ENCODE assay signal across 17 mouse cellular contexts in the genomic region with DNA sequence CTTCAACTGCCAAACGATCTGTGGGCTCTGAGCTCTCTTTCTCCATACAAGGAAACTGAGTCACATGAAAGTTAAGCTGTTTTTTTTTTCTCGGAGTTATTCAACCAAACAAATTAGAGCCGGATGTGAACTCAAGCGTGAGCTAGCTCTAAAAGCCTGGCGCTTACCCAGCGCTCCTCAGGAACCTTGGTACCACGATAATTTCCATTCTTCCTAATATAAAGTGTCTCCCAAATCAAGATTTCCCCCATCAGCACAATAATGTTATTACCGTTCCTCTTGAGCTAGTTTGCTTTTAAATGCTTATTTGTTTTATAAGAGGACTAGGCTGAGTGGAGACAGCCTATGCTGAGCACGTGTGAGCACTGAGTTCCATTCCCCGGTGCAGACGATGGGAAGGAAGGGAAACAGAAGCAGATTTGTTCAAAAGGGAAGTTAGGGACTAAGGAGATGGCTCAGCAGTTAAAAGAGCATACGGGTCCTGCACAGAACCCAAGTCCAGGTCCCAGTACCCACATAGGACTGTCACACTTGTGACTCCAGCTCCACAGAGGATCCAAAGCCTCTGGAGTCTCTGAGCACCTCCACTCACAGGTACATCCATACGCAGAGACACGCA. TPM values are rescaled to one million over a fixed set of nuclear protein-coding genes. Genes with fewer than 3 reads are reported as not detected.
DNase-seq lines count a peak whose midpoint lies in the region; ATAC-seq and TF ChIP-seq lines count a peak whose summit lies in the region.
"Had no signal": no experiment of that assay in that cellular context is flagged by ENCODE, and none has a peak within 500 bp of the region (broad histone marks: within the 10 kb centered on the region; RNA-seq: fewer than 3 reads in every experiment).

No protein-coding gene starts in this region.

- peaks cover 20% of the 10 kb centered on the region for H3K4me1 ChIP-seq in neural tube, embryonic 11.5 days (ENCODE audit: control insufficient read depth, insufficient read depth, low read length)
- H3K4me1 ChIP-seq in forebrain, embryonic 15.5 days: peaks cover 56% of the 10 kb centered on the region
- H3K4me1 ChIP-seq in olfactory bulb, adult 2 months (ENCODE audit: control insufficient read depth, insufficient read depth, low read length): peaks cover 26% of the 10 kb centered on the region

- TF ChIP-seq POLR2A in olfactory bulb, adult 2 months (IDR thresholded peaks at IDR 0.05; ENCODE audit: insufficient read depth, low read depth, low read length): no peak

- H3K9ac ChIP-seq in neural tube, embryonic 11.5 days (ENCODE audit: low read length): no peak overlapping the region
- H3K9ac ChIP-seq in forebrain, embryonic 15.5 days (replicated peaks): no peak overlapping the region
- H3K9ac ChIP-seq: heart, embryonic 13.5 days had no signal

- H3K9me3 ChIP-seq in neural tube, embryonic 11.5 days (ENCODE audit: control insufficient read depth, low read length): no peaks in the 10 kb centered on the region
- H3K9me3 ChIP-seq in forebrain, embryonic 15.5 days: no peaks in the 10 kb centered on the region
- H3K9me3 ChIP-seq: heart, embryonic 13.5 days had no signal

- H3K27me3 ChIP-seq in neural tube, embryonic 11.5 days (ENCODE audit: control insufficient read depth, insufficient read depth, low read length): no peaks in the 10 kb centered on the region
- H3K27me3 ChIP-seq in forebrain, embryonic 15.5 days: no peaks in the 10 kb centered on the region
- H3K27me3 ChIP-seq: heart, embryonic 13.5 days had no signal

- H3K27ac ChIP-seq in neural tube, embryonic 11.5 days (ENCODE audit: low read depth, low read length): no peak overlapping the region
- H3K27ac ChIP-seq in forebrain, embryonic 15.5 days (replicated peaks): peak overlapping the region; percentile 70
- H3K27ac ChIP-seq in olfactory bulb, adult 2 months (ENCODE audit: insufficient read depth, low read depth, low read length): peak overlapping the region; percentile 71
- H3K27ac ChIP-seq: heart, embryonic 13.5 days had no signal

- ATAC-seq in neural tube, embryonic 11.5 days (ENCODE audit: insufficient read depth, low FRiP score, low TSS enrichment): no peak
- ATAC-seq in forebrain, embryonic 15.5 days (replicated peaks): no peak
- ATAC-seq: CD4-positive, CD25-positive, alpha-beta regulatory T cell, adult 4 months had no signal

- H3K36me3 ChIP-seq in neural tube, embryonic 11.5 days (ENCODE audit: control insufficient read depth, insufficient read depth, low read length): no peaks in the 10 kb centered on the region
- H3K36me3 ChIP-seq in forebrain, embryonic 15.5 days: no peaks in the 10 kb centered on the region
- H3K36me3 ChIP-seq: heart, embryonic 13.5 days had no signal

- WGBS in neural tube, embryonic 11.5 days: 85% methylated on average over 14 of the region's 14 CpGs
- WGBS in forebrain, embryonic 15.5 days: 41% methylated on average over 14 of the region's 14 CpGs
- 29% methylated on average over 14 of the region's 14 CpGs for WGBS in olfactory bulb, adult 2 months

- peak; percentile 53 for DNase-seq in kidney, adult 11 months
- no peak for DNase-seq in kidney, postnatal 10 days
- DNase-seq in neural tube, embryonic 11.5 days (ENCODE audit: low spot score): peak; percentile 8
- DNase-seq in neural tube, embryonic 10.5 days (ENCODE audit: extremely low spot score, low spot score): no peak
- DNase-seq in ovary, postnatal 36 days (ENCODE audit: low spot score): no peak
- no peak for DNase-seq in gastrocnemius, adult 18-20 months (ENCODE audit: low spot score)
- DNase-seq: right cerebral cortex, adult 18-20 months had no signal

- no peak overlapping the region for H3K4me3 ChIP-seq in neural tube, embryonic 11.5 days (ENCODE audit: low read depth, low read length)
- no peak overlapping the region for H3K4me3 ChIP-seq in forebrain, embryonic 15.5 days
- H3K4me3 ChIP-seq in olfactory bulb, adult 2 months (ENCODE audit: insufficient read depth, low read depth, low read length): no peak overlapping the region
- H3K4me3 ChIP-seq: heart, embryonic 13.5 days had no signal

- no peak for TF ChIP-seq CTCF in olfactory bulb, adult 2 months (IDR thresholded peaks at IDR 0.05; ENCODE audit: insufficient read depth, low read depth, low read length)

- no peak overlapping the region for H3K4me2 ChIP-seq in neural tube, embryonic 11.5 days (ENCODE audit: low read depth)
- no peak overlapping the region for H3K4me2 ChIP-seq in forebrain, embryonic 15.5 days (replicated peaks)
- H3K4me2 ChIP-seq: heart, embryonic 13.5 days had no signal

RNA-seq across cellular contexts. Expression of a gene that starts 20.5 kb away (rescaled TPM):
- polyA plus RNA-seq in neural tube, embryonic 11.5 days (2014; fragmentation: Nextera tagmentation; extraction: Ambion mirVana): 18.4 and 21.5 TPM in 2 replicates
- 25.9 and 26.3 TPM in 2 replicates for polyA plus RNA-seq in forebrain, embryonic 15.5 days (2015; fragmentation: Nextera tagmentation; extraction: Ambion mirVana)
- not detected in 2 replicates for polyA plus RNA-seq in olfactory bulb, adult 2 months (2012; ENCODE audit: insufficient read depth, insufficient read length, low replicate concordance, missing spikeins)
- total RNA-seq in gastrocnemius, adult 18-20 months (2021): 10 to 100 TPM; 19.9 to 26.2 TPM

RNA-seq across cellular contexts. Expression of a gene that starts 39.4 kb away (rescaled TPM):
- 39.9 and 41.2 TPM in 2 replicates for polyA plus RNA-seq in neural tube, embryonic 11.5 days (2014; fragmentation: Nextera tagmentation; extraction: Ambion mirVana)
- 40.9 and 41.0 TPM in 2 replicates for polyA plus RNA-seq in forebrain, embryonic 15.5 days (2015; fragmentation: Nextera tagmentation; extraction: Ambion mirVana)
- polyA plus RNA-seq in olfactory bulb, adult 2 months (2012; ENCODE audit: insufficient read depth, insufficient read length, low replicate concordance, missing spikeins): not detected in 2 replicates
- total RNA-seq in gastrocnemius, adult 18-20 months (2021): 10 to 100 TPM; 19.3 to 20.4 TPM

RNA-seq across cellular contexts. Expression of a gene that starts 41.4 kb away (rescaled TPM):
- polyA plus RNA-seq in neural tube, embryonic 11.5 days (2014; fragmentation: Nextera tagmentation; extraction: Ambion mirVana): 0.91 and 0.99 TPM in 2 replicates
- polyA plus RNA-seq in forebrain, embryonic 15.5 days (2015; fragmentation: Nextera tagmentation; extraction: Ambion mirVana): not detected in 2 replicates
- polyA plus RNA-seq in olfactory bulb, adult 2 months (2012; ENCODE audit: insufficient read depth, insufficient read length, low replicate concordance, missing spikeins): not detected in 2 replicates
- total RNA-seq in gastrocnemius, adult 18-20 months (2021): not detected
- total RNA-seq: adrenal gland, adult 18-20 months; left cerebral cortex, adult 18-20 months; liver, adult 2 months had no signal
- polyA plus RNA-seq: CD4-positive, CD25-positive, alpha-beta regulatory T cell, adult 4 months; heart, embryonic 13.5 days; intestine, embryonic 14.5 days; liver, adult 2 months; stomach, embryonic 14.5 days; urinary bladder, adult 2 months had no signal

Comparison
In these comparisons a context has a peak if more than half of its experiments do, and no peak if none do; other contexts are left out.
1. DNase-seq: peak in kidney, adult 11 months (single experiment) and neural tube, embryonic 11.5 days (single experiment); none in kidney, postnatal 10 days (single experiment), neural tube, embryonic 10.5 days (single experiment), ovary, postnatal 36 days (single experiment) and gastrocnemius, adult 18-20 months (single experiment).
2. RNA of a gene that starts 39.4 kb away (polyA plus RNA-seq): 39.9 to 41.2 TPM in neural tube, embryonic 11.5 days and 40.9 to 41.0 TPM in forebrain, embryonic 15.5 days; not detected in olfactory bulb, adult 2 months; every median in the first group is over 10 times any median in the second.